Mouse (Mus musculus): ENCODE measurements around the gene Gmnn. TPM values are rescaled to one million over a fixed set of nuclear protein-coding genes. Genes with fewer than 3 reads are reported as not detected.

The Gmnn gene
- polyA plus RNA-seq, 1 experiment from 2014 or later: 90.3 TPM

DNA sequence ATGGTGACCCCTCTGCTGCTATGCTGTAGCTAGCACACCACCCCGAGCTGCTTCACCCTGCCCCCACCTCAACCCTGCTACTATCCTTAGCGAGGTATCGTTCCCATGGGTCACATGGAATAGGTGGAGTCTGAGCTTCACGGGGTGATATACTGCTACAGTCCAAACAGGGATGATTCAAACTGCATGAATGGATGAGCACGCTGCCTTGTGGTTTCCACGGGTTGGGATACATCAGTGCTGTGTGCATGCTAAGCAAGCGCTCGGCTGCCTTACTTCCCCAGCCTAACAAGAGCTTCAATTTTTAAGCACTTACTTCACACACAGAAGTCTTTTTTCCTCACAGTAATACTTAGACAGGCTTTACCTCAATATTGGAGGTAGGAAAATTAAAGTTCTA lies 10.9 kb downstream of the Gmnn start:
- WGBS: 93% methylated on average over 8 of the region's 8 CpGs
- no peaks in the 10 kb centered on the region for H3K9me3 ChIP-seq (ENCODE audit: control insufficient read depth, low read length)
- H3K4me1 ChIP-seq (ENCODE audit: control insufficient read depth, insufficient read depth, low read length): no peaks in the 10 kb centered on the region
- no peaks in the 10 kb centered on the region for H3K27me3 ChIP-seq (replicated peaks; ENCODE audit: control insufficient read depth, insufficient read depth, low read length)
- no peaks in the 10 kb centered on the region for H3K36me3 ChIP-seq (ENCODE audit: control insufficient read depth, insufficient read depth, low read length)
- H3K4me2 ChIP-seq (ENCODE audit: low read depth, low read length): no peak overlapping the region
- H3K27ac ChIP-seq (ENCODE audit: low read length): no peak overlapping the region
- H3K4me3 ChIP-seq (ENCODE audit: low read length): no peak overlapping the region
- no peak for ATAC-seq
- H3K9ac ChIP-seq (ENCODE audit: low read depth, low read length): no peak overlapping the region

DNA sequence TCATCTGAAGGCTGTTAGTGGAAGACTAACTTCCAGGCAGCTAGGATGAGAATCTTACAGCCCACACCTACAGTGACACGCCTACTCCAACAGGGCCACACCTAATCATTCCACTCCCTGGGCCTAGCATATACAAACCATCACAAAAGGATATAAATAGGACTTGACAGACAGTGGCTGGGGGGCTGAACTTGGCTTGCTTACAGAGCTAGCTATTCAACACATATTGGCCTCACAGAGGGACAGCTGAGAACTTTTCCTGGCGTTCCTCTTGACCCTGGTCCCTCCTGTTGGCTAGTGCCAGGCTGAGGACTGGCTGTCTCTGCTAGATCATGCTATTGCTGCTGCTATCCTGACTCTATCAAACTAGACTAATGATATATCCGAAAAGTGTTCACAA lies 13.9 kb downstream of the Gmnn start:
- ATAC-seq: no peak
- Histone ChIP-seq H3K27me3 (replicated peaks; ENCODE audit: control insufficient read depth, insufficient read depth, low read length) (no peaks in the 10 kb centered on the region), H3K9ac (ENCODE audit: low read depth, low read length) (no peak overlapping the region), H3K4me3 (ENCODE audit: low read length) (no peak overlapping the region), H3K36me3 (ENCODE audit: control insufficient read depth, insufficient read depth, low read length) (no peaks in the 10 kb centered on the region), H3K27ac (ENCODE audit: low read length) (no peak overlapping the region), H3K4me1 (ENCODE audit: control insufficient read depth, insufficient read depth, low read length) (no peaks in the 10 kb centered on the region), H3K9me3 (ENCODE audit: control insufficient read depth, low read length) (no peaks in the 10 kb centered on the region), H3K4me2 (ENCODE audit: low read depth, low read length) (no peak overlapping the region)
- 74% methylated on average over 3 of the region's 3 CpGs for WGBS

DNA sequence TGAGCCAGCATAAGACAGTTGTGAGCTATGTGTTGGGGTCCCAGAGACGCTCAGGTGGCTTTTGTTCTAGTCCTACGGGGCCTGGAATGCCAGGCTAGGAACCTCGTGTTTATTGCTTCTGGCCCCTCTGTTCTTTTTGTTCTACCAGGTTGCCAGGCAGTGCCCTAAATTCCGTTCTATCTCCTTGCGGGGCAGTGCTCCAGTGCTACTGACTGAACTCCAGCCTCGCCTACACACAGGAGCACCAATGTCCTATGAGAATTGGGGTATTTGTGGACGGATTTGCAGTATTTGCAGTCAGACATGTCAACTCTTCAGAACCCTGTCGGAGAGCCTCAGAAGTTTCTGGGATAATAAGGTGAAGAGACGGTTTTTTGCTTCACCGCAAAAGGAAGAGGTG lies 20.7 kb downstream of the Gmnn start, which contains the start of gene Armh2:
Gene Armh2 (plus strand): TSS at position 205 of the 400 bp plus-strand sequence.
- Histone ChIP-seq H3K4me3 (ENCODE audit: low read length) (no peak within 1 kb of the TSS), H3K4me2 (ENCODE audit: low read depth, low read length) (no peak within 1 kb of the TSS), H3K27me3 (replicated peaks; ENCODE audit: control insufficient read depth, insufficient read depth, low read length) (no peaks in the 10 kb centered on the region), H3K4me1 (ENCODE audit: control insufficient read depth, insufficient read depth, low read length) (no peaks in the 10 kb centered on the region), H3K27ac (ENCODE audit: low read length) (no peak within 1 kb of the TSS), H3K9ac (ENCODE audit: low read depth, low read length) (no peak within 1 kb of the TSS), H3K9me3 (ENCODE audit: control insufficient read depth, low read length) (no peaks in the 10 kb centered on the region), H3K36me3 (ENCODE audit: control insufficient read depth, insufficient read depth, low read length) (no peaks in the 10 kb centered on the region)
- ATAC-seq: no peak
- 87% methylated on average over 10 of the region's 10 CpGs for WGBS

- peak; percentile 70 for ATAC-seq
- Histone ChIP-seq H3K27me3 (replicated peaks; ENCODE audit: control insufficient read depth, insufficient read depth, low read length) (no peaks in the 10 kb centered on the region), H3K4me3 (ENCODE audit: low read length) (no peak overlapping the region), H3K4me2 (ENCODE audit: low read depth, low read length) (no peak overlapping the region), H3K27ac (ENCODE audit: low read length) (no peak overlapping the region), H3K9me3 (ENCODE audit: control insufficient read depth, low read length) (no peaks in the 10 kb centered on the region), H3K9ac (ENCODE audit: low read depth, low read length) (no peak overlapping the region), H3K4me1 (ENCODE audit: control insufficient read depth, insufficient read depth, low read length) (0 out of 2 replicates have a peak, but pooled peaks cover 4% of the 10 kb centered on the region), H3K36me3 (ENCODE audit: control insufficient read depth, insufficient read depth, low read length) (no peaks in the 10 kb centered on the region)
- WGBS: 59% methylated on average over 6 of the region's 6 CpGs
These were observed 26.1 kb downstream of the Gmnn start for GRCm38 (mm10) chr13:24735608-24736131.

DNA sequence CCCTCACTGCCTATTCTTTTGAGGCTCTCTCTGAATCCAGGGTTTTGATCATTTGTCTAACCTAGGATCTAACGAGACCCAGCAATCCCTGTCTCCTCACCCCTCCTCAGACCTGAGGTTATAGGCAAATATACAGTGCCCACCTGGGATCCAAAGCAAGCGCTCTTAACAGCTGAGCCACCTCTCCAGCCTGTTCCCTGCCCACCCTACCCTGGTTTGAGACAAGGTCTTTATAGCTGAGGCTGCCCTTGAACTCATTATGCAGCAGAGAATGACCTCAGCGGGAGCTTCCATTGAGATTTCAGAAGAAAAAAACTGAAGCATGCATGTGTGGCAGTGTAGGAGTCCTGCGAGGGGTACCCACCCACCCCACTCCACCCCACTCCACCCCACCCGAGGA lies 27.2 kb downstream of the Gmnn start:
- Histone ChIP-seq H3K4me1 (ENCODE audit: control insufficient read depth, insufficient read depth, low read length) (0 out of 2 replicates have a peak, but pooled peaks cover 4% of the 10 kb centered on the region), H3K27me3 (replicated peaks; ENCODE audit: control insufficient read depth, insufficient read depth, low read length) (no peaks in the 10 kb centered on the region), H3K9ac (ENCODE audit: low read depth, low read length) (no peak overlapping the region), H3K27ac (ENCODE audit: low read length) (no peak overlapping the region), H3K9me3 (ENCODE audit: control insufficient read depth, low read length) (no peaks in the 10 kb centered on the region), H3K4me3 (ENCODE audit: low read length) (no peak overlapping the region), H3K4me2 (ENCODE audit: low read depth, low read length) (no peak overlapping the region), H3K36me3 (ENCODE audit: control insufficient read depth, insufficient read depth, low read length) (no peaks in the 10 kb centered on the region)
- WGBS: 92% methylated on average over 5 of the region's 5 CpGs
- no peak for ATAC-seq

DNA sequence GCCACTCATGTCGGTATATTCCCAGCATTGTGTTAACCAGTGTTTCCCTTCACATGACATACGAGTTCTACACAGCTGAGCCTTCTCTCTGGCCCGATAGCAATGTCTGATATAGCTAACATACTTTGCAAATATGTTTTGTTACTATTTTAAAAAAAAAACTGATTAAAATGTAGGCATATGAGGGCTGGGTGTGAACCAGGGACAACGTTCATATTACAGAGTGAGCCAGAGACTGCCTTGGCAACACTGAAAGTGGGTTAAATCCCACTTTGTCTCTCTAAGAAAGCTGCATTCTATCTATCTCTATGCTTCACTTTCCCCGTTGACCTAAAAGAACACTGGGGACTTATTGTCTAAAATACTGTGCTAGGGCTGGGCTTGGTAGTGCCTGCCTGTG lies 32.6 kb downstream of the Gmnn start:
- 89% methylated on average over 5 of the region's 5 CpGs for WGBS
- Histone ChIP-seq H3K9ac (ENCODE audit: low read depth, low read length) (no peak overlapping the region), H3K4me3 (ENCODE audit: low read length) (no peak overlapping the region), H3K36me3 (ENCODE audit: control insufficient read depth, insufficient read depth, low read length) (no peaks in the 10 kb centered on the region), H3K4me1 (ENCODE audit: control insufficient read depth, insufficient read depth, low read length) (no peaks in the 10 kb centered on the region), H3K4me2 (ENCODE audit: low read depth, low read length) (no peak overlapping the region), H3K27ac (ENCODE audit: low read length) (no peak overlapping the region), H3K27me3 (replicated peaks; ENCODE audit: control insufficient read depth, insufficient read depth, low read length) (no peaks in the 10 kb centered on the region), H3K9me3 (ENCODE audit: control insufficient read depth, low read length) (no peaks in the 10 kb centered on the region)
- no peak for ATAC-seq

GRCm38 (mm10) chr13:24724395-24724759 lies 37.3 kb downstream of the Gmnn start:
- Histone ChIP-seq H3K27ac (ENCODE audit: low read length) (no peak overlapping the region), H3K9me3 (ENCODE audit: control insufficient read depth, low read length) (no peaks in the 10 kb centered on the region), H3K4me3 (ENCODE audit: low read length) (no peak overlapping the region), H3K36me3 (ENCODE audit: control insufficient read depth, insufficient read depth, low read length) (no peaks in the 10 kb centered on the region), H3K4me1 (ENCODE audit: control insufficient read depth, insufficient read depth, low read length) (peaks cover 3% of the 10 kb centered on the region; the same call in 1 of the 2 replicates), H3K4me2 (ENCODE audit: low read depth, low read length) (no peak overlapping the region), H3K9ac (ENCODE audit: low read depth, low read length) (no peak overlapping the region), H3K27me3 (replicated peaks; ENCODE audit: control insufficient read depth, insufficient read depth, low read length) (no peaks in the 10 kb centered on the region)
- 67% methylated on average over 4 of the region's 4 CpGs for WGBS
- no peak for ATAC-seq

- ATAC-seq: no peak
- no peak overlapping the region for H3K27ac ChIP-seq (ENCODE audit: low read length)
These were observed 37.9 kb downstream of the Gmnn start for GRCm38 (mm10) chr13:24723699-24724394.

GRCm38 (mm10) chr13:24721502-24721901 lies 40.2 kb downstream of the Gmnn start:
- no peak for ATAC-seq
- no peak overlapping the region for H3K4me3 ChIP-seq (ENCODE audit: low read length)
- H3K4me2 ChIP-seq (ENCODE audit: low read depth, low read length): no peak overlapping the region
- no peak overlapping the region for H3K27ac ChIP-seq (ENCODE audit: low read length)
- no peak overlapping the region for H3K9ac ChIP-seq (ENCODE audit: low read depth, low read length)
- H3K27me3 ChIP-seq (replicated peaks; ENCODE audit: control insufficient read depth, insufficient read depth, low read length): no peaks in the 10 kb centered on the region
- H3K4me1 ChIP-seq (ENCODE audit: control insufficient read depth, insufficient read depth, low read length): peaks cover 8% of the 10 kb centered on the region; the same call in 1 of the 2 replicates
- WGBS: 74% methylated on average over 10 of the region's 10 CpGs
- no peaks in the 10 kb centered on the region for H3K9me3 ChIP-seq (ENCODE audit: control insufficient read depth, low read length)
- H3K36me3 ChIP-seq (ENCODE audit: control insufficient read depth, insufficient read depth, low read length): no peaks in the 10 kb centered on the region

More at GRCm38 (mm10) chr13:24723699-24724394, 37.9 kb downstream of the Gmnn start:
- Histone ChIP-seq H3K4me3 (ENCODE audit: low read length) (no peak overlapping the region), H3K4me1 (ENCODE audit: control insufficient read depth, insufficient read depth, low read length) (peaks cover 3% of the 10 kb centered on the region; the same call in 1 of the 2 replicates), H3K9me3 (ENCODE audit: control insufficient read depth, low read length) (no peaks in the 10 kb centered on the region), H3K9ac (ENCODE audit: low read depth, low read length) (no peak overlapping the region), H3K4me2 (ENCODE audit: low read depth, low read length) (no peak overlapping the region), H3K36me3 (ENCODE audit: control insufficient read depth, insufficient read depth, low read length) (no peaks in the 10 kb centered on the region), H3K27me3 (replicated peaks; ENCODE audit: control insufficient read depth, insufficient read depth, low read length) (no peaks in the 10 kb centered on the region)
- 67% methylated on average over 8 of the region's 8 CpGs for WGBS
